Mouse (Mus musculus): Measurements from ENCODE around the gene Vasp. TPM values are rescaled to one million over a fixed set of nuclear protein-coding genes. Genes with fewer than 3 reads are reported as not detected.
A peak's percentile ranks its signal among the peaks of the same experiment; 100 is the strongest.

Gene Vasp
- polyA plus RNA-seq, 1 experiment, result 517 TPM

DNA sequence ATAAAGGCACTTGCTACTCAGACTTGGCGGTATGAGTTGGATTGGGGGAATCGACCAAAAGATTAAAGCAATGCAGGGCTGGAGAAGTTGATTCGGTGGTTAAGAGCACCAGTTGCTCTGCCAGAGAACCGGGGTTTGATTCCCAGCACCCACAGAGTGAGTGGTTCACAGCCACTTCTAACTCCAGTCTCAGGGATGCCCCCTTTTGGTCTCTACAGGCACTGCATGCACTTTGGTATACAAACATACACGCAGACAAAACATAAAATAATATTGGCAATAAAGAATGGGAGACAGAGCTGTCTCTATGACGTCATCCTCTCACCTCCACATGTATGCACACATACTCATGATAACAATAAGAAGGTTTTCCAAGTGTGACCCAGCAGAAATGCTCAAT, 25.4 kb upstream of the Vasp start:
- H3K4me3 ChIP-seq (ENCODE audit: low read depth, low read length), result no peak overlapping the region
- no peaks in the 10 kb centered on the region for H3K36me3 ChIP-seq (ENCODE audit: control insufficient read depth, insufficient read depth, low read length)
- 82% methylated on average over 6 of the region's 6 CpGs for WGBS
- H3K4me1 ChIP-seq (ENCODE audit: control insufficient read depth, insufficient read depth, insufficient read length, low read length), result no peaks in the 10 kb centered on the region; the same call in 1 of the 2 replicates
- TF ChIP-seq POLR2A (IDR thresholded peaks at IDR 0.05; ENCODE audit: low read depth, low read length) (no peak), CTCF (IDR thresholded peaks at IDR 0.05; ENCODE audit: extremely low read depth, insufficient read length, insufficient replicate concordance, low read depth, low read length) (peak; percentile 20; the same call in 1 of the 2 replicates)
- no peaks in the 10 kb centered on the region for H3K27me3 ChIP-seq (ENCODE audit: control insufficient read depth, insufficient read depth, low read length)
- H3K27ac ChIP-seq (ENCODE audit: insufficient read depth, low read depth, low read length), result no peak overlapping the region

- TF ChIP-seq POLR2A (IDR thresholded peaks at IDR 0.05; ENCODE audit: low read depth, low read length), result no peak
- peak; percentile 99 for TF ChIP-seq CTCF (IDR thresholded peaks at IDR 0.05; ENCODE audit: extremely low read depth, insufficient read length, insufficient replicate concordance, low read depth, low read length)
- Histone ChIP-seq H3K27me3 (ENCODE audit: control insufficient read depth, insufficient read depth, low read length) (no peaks in the 10 kb centered on the region), H3K4me1 (ENCODE audit: control insufficient read depth, insufficient read depth, insufficient read length, low read length) (no peaks in the 10 kb centered on the region), H3K27ac (ENCODE audit: insufficient read depth, low read depth, low read length) (no peak overlapping the region), H3K36me3 (ENCODE audit: control insufficient read depth, insufficient read depth, low read length) (no peaks in the 10 kb centered on the region), H3K4me3 (ENCODE audit: low read depth, low read length) (peak overlapping the region; percentile 55)
- WGBS, result 10% methylated on average over 20 of the region's 22 CpGs
Measured at GRCm38 (mm10) chr7:19295503-19296185, 24.0 kb upstream of the Vasp start.

DNA sequence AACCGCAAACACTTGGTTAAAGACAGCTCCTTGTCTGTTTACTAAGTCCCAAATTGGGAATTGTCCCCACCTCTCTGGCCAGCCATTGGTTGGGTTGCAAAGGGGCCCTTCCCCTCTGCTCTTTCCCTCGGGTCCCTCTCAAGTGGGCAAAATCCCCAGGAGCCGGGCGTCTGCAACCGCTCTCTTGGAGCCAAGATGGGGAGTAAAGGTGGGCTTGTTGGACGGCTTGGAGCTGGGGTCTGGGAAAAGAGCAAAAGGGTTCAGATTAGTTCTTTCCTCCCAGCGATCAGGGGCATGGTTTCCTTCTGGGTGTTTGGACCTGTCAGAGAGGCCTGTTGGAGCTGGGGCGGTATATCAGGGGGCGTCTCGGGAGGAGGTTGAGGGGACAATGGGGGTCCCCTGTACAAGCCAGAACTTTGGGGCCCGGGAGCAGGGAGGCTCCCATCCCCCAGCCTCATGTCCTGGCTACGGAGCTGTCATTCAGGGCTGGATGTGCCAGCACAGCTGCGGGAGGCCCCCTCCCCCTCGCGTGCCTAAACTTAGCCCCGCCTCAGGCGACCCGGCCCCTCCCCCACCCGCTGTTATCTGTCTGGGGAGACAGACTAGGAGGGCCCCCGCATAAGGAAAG, 19.5 kb upstream of the Vasp start:
- H3K27me3 ChIP-seq (ENCODE audit: control insufficient read depth, insufficient read depth, low read length), result no peaks in the 10 kb centered on the region
- TF ChIP-seq CTCF (IDR thresholded peaks at IDR 0.05; ENCODE audit: extremely low read depth, insufficient read length, insufficient replicate concordance, low read depth, low read length), result no peak
- no peak for TF ChIP-seq POLR2A (IDR thresholded peaks at IDR 0.05; ENCODE audit: low read depth, low read length)
- H3K4me1 ChIP-seq (ENCODE audit: control insufficient read depth, insufficient read depth, insufficient read length, low read length), result no peaks in the 10 kb centered on the region
- H3K36me3 ChIP-seq (ENCODE audit: control insufficient read depth, insufficient read depth, low read length), result no peaks in the 10 kb centered on the region
- H3K27ac ChIP-seq (ENCODE audit: insufficient read depth, low read depth, low read length), result no peak overlapping the region
- WGBS, result 3% methylated on average over 20 of the region's 20 CpGs
- H3K4me3 ChIP-seq (ENCODE audit: low read depth, low read length), result peak overlapping the region; percentile 58

DNA sequence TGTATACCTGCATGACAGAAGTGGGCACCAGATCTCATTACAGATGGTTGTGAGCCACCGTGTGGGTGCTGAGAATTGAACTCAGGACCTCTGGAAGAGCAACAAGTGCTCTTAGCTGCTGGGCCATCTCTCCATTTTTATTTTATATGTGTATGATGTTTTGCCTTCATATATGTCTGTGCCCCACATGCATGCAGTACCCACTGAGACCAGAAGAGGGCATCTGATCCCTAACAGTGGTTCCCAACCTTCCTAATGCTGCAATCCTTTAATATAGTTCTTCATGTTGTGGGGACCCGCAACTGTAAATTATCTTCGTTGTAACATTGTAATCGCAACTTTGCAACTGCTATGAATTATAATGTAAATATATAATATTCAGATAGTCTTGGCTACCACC, 13.1 kb upstream of the Vasp start:
- WGBS, result 21% methylated on average over 4 of the region's 4 CpGs
- Histone ChIP-seq H3K27ac (ENCODE audit: insufficient read depth, low read depth, low read length) (no peak overlapping the region), H3K27me3 (ENCODE audit: control insufficient read depth, insufficient read depth, low read length) (peaks cover 9% of the 10 kb centered on the region; the same call in 1 of the 2 replicates), H3K36me3 (ENCODE audit: control insufficient read depth, insufficient read depth, low read length) (no peaks in the 10 kb centered on the region), H3K4me1 (ENCODE audit: control insufficient read depth, insufficient read depth, insufficient read length, low read length) (peaks cover 9% of the 10 kb centered on the region), H3K4me3 (ENCODE audit: low read depth, low read length) (no peak overlapping the region)
- no peak for TF ChIP-seq CTCF (IDR thresholded peaks at IDR 0.05; ENCODE audit: extremely low read depth, insufficient read length, insufficient replicate concordance, low read depth, low read length)
- TF ChIP-seq POLR2A (IDR thresholded peaks at IDR 0.05; ENCODE audit: low read depth, low read length), result no peak

- peaks cover 18% of the 10 kb centered on the region; the same call in 1 of the 2 replicates for H3K27me3 ChIP-seq (ENCODE audit: control insufficient read depth, insufficient read depth, low read length)
- H3K4me3 ChIP-seq (ENCODE audit: low read depth, low read length), result no peak overlapping the region
- H3K4me1 ChIP-seq (ENCODE audit: control insufficient read depth, insufficient read depth, insufficient read length, low read length), result peaks cover 19% of the 10 kb centered on the region
- H3K36me3 ChIP-seq (ENCODE audit: control insufficient read depth, insufficient read depth, low read length), result no peaks in the 10 kb centered on the region
- no peak overlapping the region for H3K27ac ChIP-seq (ENCODE audit: insufficient read depth, low read depth, low read length)
- WGBS, result 41% methylated on average over 14 of the region's 14 CpGs
- TF ChIP-seq POLR2A (IDR thresholded peaks at IDR 0.05; ENCODE audit: low read depth, low read length) (no peak), CTCF (IDR thresholded peaks at IDR 0.05; ENCODE audit: extremely low read depth, insufficient read length, insufficient replicate concordance, low read depth, low read length) (no peak)
Measured at GRCm38 (mm10) chr7:19283406-19283804, 11.8 kb upstream of the Vasp start.

DNA sequence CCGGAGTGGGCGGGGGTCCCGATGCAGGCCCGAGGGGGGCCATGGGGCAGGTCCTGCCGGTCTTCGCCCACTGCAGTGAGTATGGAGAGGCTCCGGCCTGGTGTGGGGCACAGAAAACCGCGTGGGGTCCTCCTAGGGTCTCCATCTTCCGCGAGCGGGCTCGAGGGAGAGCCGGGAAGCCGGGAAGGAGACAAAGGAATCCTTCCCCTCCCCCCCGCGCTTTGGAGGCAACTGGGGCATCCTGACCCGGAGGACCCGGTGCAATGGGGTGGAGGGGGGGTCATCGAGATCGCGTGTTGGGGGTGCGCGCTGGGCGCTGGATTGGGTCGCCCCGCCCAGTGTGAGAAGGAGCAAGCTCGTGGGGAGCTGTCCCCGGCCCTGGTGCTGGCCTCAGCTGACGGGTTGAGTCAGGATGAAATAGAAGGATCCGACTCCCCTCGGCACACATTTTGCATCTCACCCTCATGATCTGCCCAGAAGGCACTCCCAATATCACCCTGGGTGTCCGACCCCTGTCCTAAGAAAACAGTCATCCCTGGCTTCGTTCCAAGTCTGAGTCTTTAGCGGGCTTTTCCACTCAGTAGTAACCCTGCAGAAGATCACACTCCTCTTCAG, 11.3 kb upstream of the Vasp start:
- no peak for TF ChIP-seq CTCF (IDR thresholded peaks at IDR 0.05; ENCODE audit: extremely low read depth, insufficient read length, insufficient replicate concordance, low read depth, low read length)
- no peak for TF ChIP-seq POLR2A (IDR thresholded peaks at IDR 0.05; ENCODE audit: low read depth, low read length)
- no peak overlapping the region for H3K27ac ChIP-seq (ENCODE audit: insufficient read depth, low read depth, low read length)
- peak overlapping the region; percentile 67 for H3K4me3 ChIP-seq (ENCODE audit: low read depth, low read length)
- WGBS, result under 1% methylated on average over 34 of the region's 35 CpGs
- H3K4me1 ChIP-seq (ENCODE audit: control insufficient read depth, insufficient read depth, insufficient read length, low read length), result peaks cover 19% of the 10 kb centered on the region
- peaks cover 21% of the 10 kb centered on the region for H3K27me3 ChIP-seq (ENCODE audit: control insufficient read depth, insufficient read depth, low read length)
- no peaks in the 10 kb centered on the region for H3K36me3 ChIP-seq (ENCODE audit: control insufficient read depth, insufficient read depth, low read length)

GRCm38 (mm10) chr7:19282385-19282784, 10.8 kb upstream of the Vasp start, which contains the start of gene Rtn2:
TSS of gene Rtn2 (plus strand) at chr7:19282624.
- H3K4me1 ChIP-seq (ENCODE audit: control insufficient read depth, insufficient read depth, insufficient read length, low read length), result peaks cover 19% of the 10 kb centered on the region
- H3K27me3 ChIP-seq (ENCODE audit: control insufficient read depth, insufficient read depth, low read length), result peaks cover 21% of the 10 kb centered on the region
- no peak for TF ChIP-seq POLR2A (IDR thresholded peaks at IDR 0.05; ENCODE audit: low read depth, low read length)
- TF ChIP-seq CTCF (IDR thresholded peaks at IDR 0.05; ENCODE audit: extremely low read depth, insufficient read length, insufficient replicate concordance, low read depth, low read length), result no peak
- no peaks in the 10 kb centered on the region for H3K36me3 ChIP-seq (ENCODE audit: control insufficient read depth, insufficient read depth, low read length)
- peak within 1 kb of the TSS; percentile 67 for H3K4me3 ChIP-seq (ENCODE audit: low read depth, low read length)
- no peak within 1 kb of the TSS for H3K27ac ChIP-seq (ENCODE audit: insufficient read depth, low read depth, low read length)
- under 1% methylated on average over 37 of the region's 37 CpGs for WGBS

All from small intestine, adult 2 months (tissue).